ENCODE assay signal across 21 mouse cellular contexts in the genomic region with DNA sequence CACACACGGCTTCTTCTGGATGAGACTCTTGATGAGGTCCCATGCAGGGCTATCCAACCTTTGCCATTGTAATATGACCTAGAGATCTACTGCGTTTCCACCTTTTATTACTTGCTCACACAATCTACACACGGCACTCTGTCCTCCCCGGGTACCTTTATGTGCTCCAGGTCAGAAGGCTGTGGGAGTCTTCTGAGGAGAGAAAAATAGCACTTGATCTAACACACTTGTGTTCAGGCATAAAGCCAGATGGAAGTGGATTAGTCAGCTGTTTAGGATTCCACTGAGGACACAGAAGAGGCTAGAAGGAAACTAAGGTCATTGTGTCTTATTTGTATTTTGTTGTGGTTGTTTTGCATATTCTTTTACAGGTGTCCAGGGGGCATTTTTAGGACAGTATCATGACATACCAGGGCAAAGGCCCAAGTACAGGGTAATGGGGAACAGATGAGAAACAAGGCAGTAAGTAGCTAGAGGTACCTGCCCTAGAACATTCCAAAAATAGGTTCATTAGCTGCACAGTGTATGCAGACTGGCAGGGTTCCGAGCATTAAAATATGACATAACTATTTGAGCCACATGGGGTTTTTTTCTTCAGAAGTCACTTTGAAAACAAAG.
DNase-seq lines count a peak whose midpoint lies in the region; ATAC-seq lines count a peak whose summit lies in the region.
"Had no signal": no experiment of that assay in that cellular context is flagged by ENCODE, and none has a peak within 500 bp of the region (broad histone marks: within the 10 kb centered on the region; RNA-seq: fewer than 3 reads in every experiment).

No protein-coding gene starts in this region.

- no peak overlapping the region for H3K4me3 ChIP-seq in brown adipose tissue, adult 24 weeks (ENCODE audit: insufficient read depth, low read depth, low read length)
- H3K4me3 ChIP-seq in heart, embryonic 16.5 days (ENCODE audit: low read length) = no peak overlapping the region
- H3K4me3 ChIP-seq: erythroblast, embryonic 14.5 days; hindbrain, embryonic 13.5 days; lung, embryonic 15.5 days; stomach, embryonic 15.5 days had no signal

- no peaks in the 10 kb centered on the region for H3K36me3 ChIP-seq in heart, embryonic 16.5 days (ENCODE audit: control insufficient read depth, insufficient read depth)
- H3K36me3 ChIP-seq: hindbrain, embryonic 13.5 days; lung, embryonic 15.5 days; stomach, embryonic 15.5 days had no signal

- peak; percentile 1 for DNase-seq in gastrocnemius, adult 18-20 months (ENCODE audit: low spot score)
- no peak for DNase-seq in gastrocnemius, postnatal 4 days (ENCODE audit: low spot score in 2 of 2)
- DNase-seq in kidney, postnatal 36 days = peak; percentile 2
- DNase-seq in kidney, postnatal 25 days = no peak
- DNase-seq in urinary bladder, postnatal 4 days (ENCODE audit: low spot score in 2 of 2) = no peak
- DNase-seq in layer of hippocampus, postnatal 14 days (ENCODE audit: low spot score in 2 of 2) = no peak
- DNase-seq: adrenal gland, postnatal 10 days; cerebellum, adult 9-10 months; gastrocnemius, postnatal 25 days; layer of hippocampus, adult 9-11 months; right cerebral cortex, adult 18-20 months had no signal

- no peaks in the 10 kb centered on the region for H3K27me3 ChIP-seq in heart, embryonic 16.5 days (ENCODE audit: control insufficient read depth, insufficient read depth, low read length)
- H3K27me3 ChIP-seq: hindbrain, embryonic 13.5 days; lung, embryonic 15.5 days; stomach, embryonic 15.5 days had no signal

- H3K27ac ChIP-seq in brown adipose tissue, adult 24 weeks (replicated peaks; ENCODE audit: low read depth, low read length) = peak overlapping the region; percentile 68
- peak overlapping the region; percentile 79 for H3K27ac ChIP-seq in heart, embryonic 16.5 days (ENCODE audit: low read length)
- H3K27ac ChIP-seq: hindbrain, embryonic 13.5 days; lung, embryonic 15.5 days; stomach, embryonic 15.5 days had no signal

- peak overlapping the region; percentile 1; the same call in 1 of the 2 replicates for H3K4me2 ChIP-seq in heart, embryonic 16.5 days (ENCODE audit: low read depth, low read length)
- H3K4me2 ChIP-seq: hindbrain, embryonic 13.5 days; liver, embryonic 11.5 days; lung, embryonic 15.5 days; midbrain, embryonic 11.5 days; stomach, embryonic 15.5 days had no signal

- no peaks in the 10 kb centered on the region for H3K9me3 ChIP-seq in heart, embryonic 16.5 days (replicated peaks; ENCODE audit: control insufficient read depth, low read length)
- H3K9me3 ChIP-seq: hindbrain, embryonic 13.5 days; lung, embryonic 15.5 days; stomach, embryonic 15.5 days had no signal

- H3K9ac ChIP-seq in heart, embryonic 16.5 days (ENCODE audit: low read length) = no peak overlapping the region
- H3K9ac ChIP-seq: hindbrain, embryonic 13.5 days; lung, embryonic 15.5 days; stomach, embryonic 15.5 days had no signal

- 40% methylated on average over 5 of the region's 5 CpGs for WGBS in heart, embryonic 16.5 days

- ATAC-seq in heart, embryonic 16.5 days (replicated peaks; ENCODE audit: extremely low read depth, insufficient read depth, low FRiP score) = peak; percentile 87
- ATAC-seq: forebrain, embryonic 16.5 days; intestine, embryonic 16.5 days had no signal

- H3K4me1 ChIP-seq in brown adipose tissue, adult 24 weeks (ENCODE audit: control insufficient read depth, insufficient read depth, insufficient read length, low read length) = peaks cover 2% of the 10 kb centered on the region
- peaks cover 33% of the 10 kb centered on the region for H3K4me1 ChIP-seq in heart, embryonic 16.5 days (ENCODE audit: control insufficient read depth, insufficient read depth, low read length)
- H3K4me1 ChIP-seq: hindbrain, embryonic 13.5 days; lung, embryonic 15.5 days; stomach, embryonic 15.5 days had no signal

Comparison
In these comparisons a context has a peak if more than half of its experiments do, and no peak if none do; other contexts are left out.
1. DNase-seq: peak in gastrocnemius, adult 18-20 months (single experiment) and kidney, postnatal 36 days (2 of 2); none in gastrocnemius, postnatal 4 days (0 of 2), kidney, postnatal 25 days (0 of 2), urinary bladder, postnatal 4 days (0 of 2) and layer of hippocampus, postnatal 14 days (0 of 2).